Mouse (Mus musculus) MEL (cell line): ENCODE measurements around the gene Krtap3-2.

Experiments
- CHD1 ChIP-seq: IDR thresholded peaks from 2 replicates; pipeline ENCODE4 v1.6.1; 2012; ENCODE audit warnings: low read depth, mild to moderate bottlenecking, inconsistent platforms, low read length, improper control_type of control experiment
- CTCF ChIP-seq, 3 experiments: IDR thresholded peaks in 2 of 3; conservative IDR thresholded peaks in 1 of 3; 2 replicates each; pipeline ENCODE4 v1.5.1; 2011 to 2012; ENCODE audit warnings: low read length in 3 of 3, low read depth in 2 of 3, mild to moderate bottlenecking in 2 of 3, improper control_type of control experiment in 1 of 3, inconsistent platforms in 1 of 3, mixed read lengths in 1 of 3, moderate library complexity in 1 of 3; ENCODE audit not compliant: control insufficient read depth in 1 of 3, insufficient read depth in 1 of 3, poor library complexity in 1 of 3, severe bottlenecking in 1 of 3
- E2F4 ChIP-seq: IDR thresholded peaks from 2 replicates; pipeline ENCODE4 v1.6.1; 2011; ENCODE audit warnings: low read depth, low read length, improper control_type of control experiment, borderline replicate concordance
- EP300 ChIP-seq, 2 experiments: IDR thresholded peaks; 2 replicates each; pipeline ENCODE4 v1.6.1; 2011; ENCODE audit warnings: improper control_type of control experiment in 2 of 2, low read length in 2 of 2, low read depth in 1 of 2, mild to moderate bottlenecking in 1 of 2
- GATA1 ChIP-seq: IDR thresholded peaks from 2 replicates; pipeline ENCODE4 v1.6.1; 2011; ENCODE audit warnings: low read depth, low read length, improper control_type of control experiment
- HCFC1 ChIP-seq: IDR thresholded peaks from 2 replicates; pipeline ENCODE4 v1.6.1; 2012; ENCODE audit warnings: low read depth, mild to moderate bottlenecking, inconsistent platforms, low read length, improper control_type of control experiment, moderate library complexity
- MEF2A ChIP-seq: IDR thresholded peaks from 2 replicates; pipeline ENCODE4 v1.6.1; 2014; ENCODE audit warnings: low read depth, mild to moderate bottlenecking, inconsistent platforms, low read length, improper control_type of control experiment; ENCODE audit not compliant: poor library complexity, insufficient replicate concordance, severe bottlenecking; ENCODE audit errors: extremely low read depth
- MXI1 ChIP-seq: IDR thresholded peaks from 2 replicates; pipeline ENCODE4 v1.6.1; 2011; ENCODE audit warnings: mild to moderate bottlenecking, low read depth, low read length, improper control_type of control experiment
- POLR2A ChIP-seq, 2 experiments: IDR thresholded peaks; 2 replicates each; pipeline ENCODE4 v1.6.1; 2011 to 2012; ENCODE audit warnings: low read length in 2 of 2, mild to moderate bottlenecking in 2 of 2, control low read depth in 1 of 2, improper control_type of control experiment in 1 of 2, low read depth in 1 of 2, moderate library complexity in 1 of 2; ENCODE audit not compliant: control insufficient read depth in 1 of 2, insufficient read depth in 1 of 2, poor library complexity in 1 of 2
- RCOR1 ChIP-seq: IDR thresholded peaks from 2 replicates; pipeline ENCODE4 v1.6.1; 2012; ENCODE audit warnings: low read depth, mild to moderate bottlenecking, inconsistent platforms, low read length, improper control_type of control experiment
- SIN3A ChIP-seq: IDR thresholded peaks from 2 replicates; pipeline ENCODE4 v1.6.1; 2012; ENCODE audit warnings: low read length, improper control_type of control experiment, inconsistent platforms
- TCF12 ChIP-seq: IDR thresholded peaks from 2 replicates; pipeline ENCODE4 v1.6.1; 2014; ENCODE audit warnings: low read depth, mild to moderate bottlenecking, inconsistent platforms, low read length, improper control_type of control experiment, moderate library complexity
- USF2 ChIP-seq, 2 experiments: IDR thresholded peaks; 2 replicates each; pipeline ENCODE4 v1.6.1; 2011 to 2012; ENCODE audit warnings: improper control_type of control experiment in 2 of 2, low read length in 2 of 2, borderline replicate concordance in 1 of 2, inconsistent platforms in 1 of 2, low read depth in 1 of 2, mild to moderate bottlenecking in 1 of 2; ENCODE audit not compliant: insufficient read depth in 1 of 2
- ZKSCAN1 ChIP-seq: IDR thresholded peaks from 2 replicates; pipeline ENCODE4 v1.6.1; 2012; ENCODE audit warnings: low read depth, mild to moderate bottlenecking, inconsistent platforms, low read length, improper control_type of control experiment, moderate library complexity

DNA sequence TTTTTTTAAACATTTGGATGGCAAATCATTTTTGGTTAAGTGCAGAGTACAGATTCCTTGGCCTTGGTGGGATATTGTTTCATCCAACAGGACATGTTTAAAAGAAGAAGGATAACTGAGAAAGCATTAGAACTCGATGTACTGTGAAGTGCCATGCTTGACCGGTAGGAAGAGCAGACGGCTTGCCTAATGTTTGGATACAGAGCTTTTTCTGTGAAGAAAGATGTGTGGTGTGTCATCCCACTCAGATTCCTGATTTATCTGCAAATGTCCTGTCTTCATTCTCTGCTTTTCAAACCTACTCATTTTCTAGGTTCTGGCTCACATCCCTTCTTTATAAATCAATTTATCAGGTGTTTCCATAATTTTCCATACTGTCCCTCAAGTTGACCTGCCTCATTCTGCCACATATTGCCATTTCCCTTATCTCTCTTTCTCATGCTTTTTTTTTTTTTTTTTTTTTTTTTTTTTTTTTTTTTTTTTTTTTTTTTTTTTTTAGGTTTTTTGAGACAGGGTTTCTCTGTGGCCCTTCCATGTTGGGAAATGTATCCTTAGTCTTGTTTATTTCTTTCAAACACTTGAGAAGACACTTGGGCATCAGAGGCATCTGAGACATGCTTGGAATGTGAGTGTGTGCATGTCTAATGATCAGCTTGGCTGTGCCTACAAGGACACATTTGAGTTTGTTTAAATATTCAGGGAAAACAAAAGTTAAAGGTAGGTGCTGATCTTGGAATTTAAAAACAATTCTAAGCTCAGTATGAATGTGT lies 1.5 kb upstream of the Krtap3-2 start:
- TF ChIP-seq CTCF (IDR thresholded peaks at IDR 0.05 in 2 of 3, conservative IDR thresholded peaks at IDR 0.05 in 1 of 3; ENCODE audit: control insufficient read depth in 1 of 3, insufficient read depth in 1 of 3, low read depth in 2 of 3, low read length in 3 of 3, poor library complexity in 1 of 3, severe bottlenecking in 1 of 3), result no peak
- no peak for TF ChIP-seq EP300 (IDR thresholded peaks at IDR 0.05; ENCODE audit: low read depth in 1 of 2, low read length in 2 of 2)
- TF ChIP-seq RCOR1, result no peak
- TF ChIP-seq ZKSCAN1, result no peak
- TF ChIP-seq SIN3A, result no peak
- no peak for TF ChIP-seq CHD1
- TF ChIP-seq POLR2A (IDR thresholded peaks at IDR 0.05; ENCODE audit: control insufficient read depth in 1 of 2, insufficient read depth in 1 of 2, low read depth in 1 of 2, low read length in 2 of 2, poor library complexity in 1 of 2), result no peak
- TF ChIP-seq MXI1, result no peak
- TF ChIP-seq TCF12, result no peak
- TF ChIP-seq HCFC1, result no peak
- no peak for TF ChIP-seq E2F4
- TF ChIP-seq USF2 (IDR thresholded peaks at IDR 0.05; ENCODE audit: borderline replicate concordance in 1 of 2, insufficient read depth in 1 of 2, low read depth in 1 of 2, low read length in 2 of 2), result no peak
- TF ChIP-seq GATA1, result no peak
- TF ChIP-seq MEF2A, result no peak
